ENCODE assay signal across 9 mouse cellular contexts in genomic region chr12:103371711-103372110, GRCm38 (mm10). TPM values are rescaled to one million over a fixed set of nuclear protein-coding genes. Genes with fewer than 3 reads are reported as not detected.
DNase-seq lines count a peak whose midpoint lies in the region; ATAC-seq lines count a peak whose summit lies in the region.
"Had no signal": no experiment of that assay in that cellular context is flagged by ENCODE, and none has a peak within 500 bp of the region (broad histone marks: within the 10 kb centered on the region; RNA-seq: fewer than 3 reads in every experiment).

No protein-coding gene starts in this region.

- no peaks in the 10 kb centered on the region; the same call in 1 of the 2 replicates for H3K27me3 ChIP-seq in heart, embryonic 11.5 days (ENCODE audit: control insufficient read depth, insufficient read depth, low read length)

- WGBS in heart, embryonic 11.5 days (ENCODE audit: insufficient replicate concordance): 28% methylated on average over 6 of the region's 6 CpGs

- H3K4me2 ChIP-seq in heart, embryonic 11.5 days: no peak overlapping the region
- H3K4me2 ChIP-seq: limb, embryonic 12.5 days had no signal

- no peaks in the 10 kb centered on the region for H3K9me3 ChIP-seq in heart, embryonic 11.5 days (replicated peaks; ENCODE audit: control insufficient read depth, low read length)
- H3K9me3 ChIP-seq: limb, embryonic 12.5 days had no signal

- no peak overlapping the region for H3K9ac ChIP-seq in heart, embryonic 11.5 days (ENCODE audit: low read depth, low read length)
- H3K9ac ChIP-seq: limb, embryonic 12.5 days had no signal

- peaks cover 7% of the 10 kb centered on the region for H3K4me1 ChIP-seq in heart, embryonic 11.5 days (ENCODE audit: control insufficient read depth, insufficient read depth, low read length)
- H3K4me1 ChIP-seq: limb, embryonic 12.5 days had no signal

- ATAC-seq in heart, embryonic 11.5 days (replicated peaks; ENCODE audit: insufficient number of reproducible peaks, low FRiP score, low TSS enrichment): no peak

- DNase-seq in heart, adult 18-20 months: peak; percentile 64 to 79
- DNase-seq in right cerebral cortex, postnatal 4 days: peak; percentile 34
- DNase-seq in right cerebral cortex, postnatal 25 days: no peak
- peak; percentile 36 for DNase-seq in cerebellum, adult 8-10 months
- DNase-seq in induced T-regulatory cell, adult 2 months (ENCODE audit: low read depth): peak; percentile 80
- DNase-seq in mesoderm, embryonic 11.5 days (ENCODE audit: low read depth, low spot score): peak; percentile 74
- DNase-seq in thymus, postnatal 36 days: peak; percentile 52 to 54

- no peak overlapping the region for H3K4me3 ChIP-seq in heart, embryonic 11.5 days (ENCODE audit: low read depth, low read length)
- H3K4me3 ChIP-seq: limb, embryonic 12.5 days had no signal

- no peak overlapping the region for H3K27ac ChIP-seq in heart, embryonic 11.5 days (ENCODE audit: low read depth, low read length)
- H3K27ac ChIP-seq: limb, embryonic 12.5 days had no signal

- no peaks in the 10 kb centered on the region for H3K36me3 ChIP-seq in heart, embryonic 11.5 days (ENCODE audit: control insufficient read depth, insufficient read depth, low read length)
- H3K36me3 ChIP-seq: limb, embryonic 12.5 days had no signal

RNA-seq across cellular contexts. Expression of gene Asb2, which starts 15.9 kb away (rescaled TPM):
- 100 to 1,000 TPM; 561 to 602 TPM for total RNA-seq in heart, adult 18-20 months (2021)
- polyA plus RNA-seq in heart, embryonic 11.5 days (2014; fragmentation: Nextera tagmentation; extraction: Ambion mirVana): 225 and 236 TPM in 2 replicates

RNA-seq across cellular contexts. Expression of gene Otub2, which starts 16.8 kb away (rescaled TPM):
- total RNA-seq in heart, adult 18-20 months (2021): 1 to 10 TPM; 3.4 to 3.9 TPM
- polyA plus RNA-seq in heart, embryonic 11.5 days (2014; fragmentation: Nextera tagmentation; extraction: Ambion mirVana): 20.1 and 24.3 TPM in 2 replicates

RNA-seq across cellular contexts. Expression of gene 9330161L09Rik, which starts 35.9 kb away (rescaled TPM):
- 1 to 10 TPM; 1.2 to 1.6 TPM for total RNA-seq in heart, adult 18-20 months (2021)
- 0.52 and 0.53 TPM in 2 replicates for polyA plus RNA-seq in heart, embryonic 11.5 days (2014; fragmentation: Nextera tagmentation; extraction: Ambion mirVana)

RNA-seq across cellular contexts. Expression of gene Ddx24, which starts 53.9 kb away (rescaled TPM):
- total RNA-seq in heart, adult 18-20 months (2021): 10 to 100 TPM; 88.3 to 91.5 TPM
- 72.5 and 74.2 TPM in 2 replicates for polyA plus RNA-seq in heart, embryonic 11.5 days (2014; fragmentation: Nextera tagmentation; extraction: Ambion mirVana)
